Mouse (Mus musculus): Measurements from ENCODE around the gene Arr3. TPM values are rescaled to one million over a fixed set of nuclear protein-coding genes. Genes with fewer than 3 reads are reported as not detected.

Gene Arr3
- polyA plus RNA-seq (2015; fragmentation: Nextera tagmentation; extraction: Ambion mirVana), result not detected in 2 replicates

GRCm38 (mm10) chrX:100605314-100605713 lies at the start of gene Arr3:
Arr3 (plus strand) TSS chrX:100605497.
- no peaks in the 10 kb centered on the region for H3K9me3 ChIP-seq (replicated peaks)
- H3K36me3 ChIP-seq (replicated peaks), result no peaks in the 10 kb centered on the region
- H3K4me3 ChIP-seq (replicated peaks), result no peak within 1 kb of the TSS
- ATAC-seq (ENCODE audit: insufficient read depth), result no peak
- H3K27ac ChIP-seq (replicated peaks), result no peak within 1 kb of the TSS
- H3K4me2 ChIP-seq, result no peak within 1 kb of the TSS
- WGBS (ENCODE audit: insufficient replicate concordance), result 56% methylated on average over 1 of the region's 1 CpGs
- H3K9ac ChIP-seq, result no peak within 1 kb of the TSS
- H3K4me1 ChIP-seq (replicated peaks), result no peaks in the 10 kb centered on the region
- H3K27me3 ChIP-seq, result peaks cover 6% of the 10 kb centered on the region; the same call in 1 of the 2 replicates

- Histone ChIP-seq H3K27ac (replicated peaks) (no peak overlapping the region), H3K36me3 (replicated peaks) (no peaks in the 10 kb centered on the region), H3K27me3 (no peaks in the 10 kb centered on the region), H3K9ac (no peak overlapping the region), H3K4me1 (replicated peaks) (no peaks in the 10 kb centered on the region), H3K4me2 (no peak overlapping the region), H3K4me3 (replicated peaks) (no peak overlapping the region), H3K9me3 (replicated peaks) (no peaks in the 10 kb centered on the region)
- no peak for ATAC-seq (ENCODE audit: insufficient read depth)
- 48% methylated on average over 3 of the region's 3 CpGs for whole genome bisulfite sequencing (ENCODE audit: insufficient replicate concordance)
Measured at GRCm38 (mm10) chrX:100556026-100556425, 49.3 kb upstream of the Arr3 start.

- no peaks in the 10 kb centered on the region for H3K9me3 ChIP-seq (replicated peaks)
- H3K36me3 ChIP-seq (replicated peaks), result no peaks in the 10 kb centered on the region
- WGBS (ENCODE audit: insufficient replicate concordance), result 72% methylated on average over 3 of the region's 3 CpGs
- no peak overlapping the region for H3K4me2 ChIP-seq
- H3K4me1 ChIP-seq (replicated peaks), result no peaks in the 10 kb centered on the region
- no peak for ATAC-seq (ENCODE audit: insufficient read depth)
- no peak overlapping the region for H3K9ac ChIP-seq
- no peak overlapping the region for H3K27ac ChIP-seq (replicated peaks)
- H3K27me3 ChIP-seq, result no peaks in the 10 kb centered on the region
- H3K4me3 ChIP-seq (replicated peaks), result no peak overlapping the region
Measured at GRCm38 (mm10) chrX:100565696-100566095, 39.6 kb upstream of the Arr3 start.

- no peak within 1 kb of the TSS for H3K4me2 ChIP-seq
- no peaks in the 10 kb centered on the region for H3K4me1 ChIP-seq (replicated peaks)
- H3K27me3 ChIP-seq, result peaks cover 7% of the 10 kb centered on the region; the same call in 1 of the 2 replicates
- no peak for ATAC-seq (ENCODE audit: insufficient read depth)
- WGBS (ENCODE audit: insufficient replicate concordance), result 38% methylated on average over 1 of the region's 1 CpGs
- no peaks in the 10 kb centered on the region for H3K9me3 ChIP-seq (replicated peaks)
- no peak within 1 kb of the TSS for H3K4me3 ChIP-seq (replicated peaks)
- H3K27ac ChIP-seq (replicated peaks), result no peak within 1 kb of the TSS
- H3K9ac ChIP-seq, result no peak within 1 kb of the TSS
- H3K36me3 ChIP-seq (replicated peaks), result no peaks in the 10 kb centered on the region
Measured at GRCm38 (mm10) chrX:100571951-100572350, 33.3 kb upstream of the Arr3 start, which contains the start of gene Awat1. Awat1 (plus strand) TSS chrX:100572251.

- H3K9me3 ChIP-seq (replicated peaks), result no peaks in the 10 kb centered on the region
- no peak within 1 kb of the TSS; the same call in 1 of the 2 replicates for H3K4me2 ChIP-seq
- peak; percentile 54; the same call in 1 of the 2 replicates for ATAC-seq (ENCODE audit: insufficient read depth)
- H3K27ac ChIP-seq (replicated peaks), result no peak within 1 kb of the TSS
- no peak within 1 kb of the TSS for H3K4me3 ChIP-seq (replicated peaks)
- H3K36me3 ChIP-seq (replicated peaks), result no peaks in the 10 kb centered on the region
- no peaks in the 10 kb centered on the region for H3K4me1 ChIP-seq (replicated peaks)
- 28% methylated on average over 4 of the region's 4 CpGs for WGBS (ENCODE audit: insufficient replicate concordance)
- H3K27me3 ChIP-seq, result peaks cover 16% of the 10 kb centered on the region; the same call in 1 of the 2 replicates
- no peak within 1 kb of the TSS for H3K9ac ChIP-seq
Measured at GRCm38 (mm10) chrX:100594791-100595190, 10.5 kb upstream of the Arr3 start, which contains the start of gene P2ry4. P2ry4 (minus strand) TSS chrX:100594869.

- Histone ChIP-seq H3K36me3 (replicated peaks) (no peaks in the 10 kb centered on the region), H3K4me2 (no peak overlapping the region), H3K9ac (no peak overlapping the region), H3K27me3 (peaks cover 13% of the 10 kb centered on the region; the same call in 1 of the 2 replicates), H3K4me1 (replicated peaks) (no peaks in the 10 kb centered on the region), H3K9me3 (replicated peaks) (no peaks in the 10 kb centered on the region), H3K4me3 (replicated peaks) (no peak overlapping the region), H3K27ac (replicated peaks) (no peak overlapping the region)
- no peak for ATAC-seq (ENCODE audit: insufficient read depth)
- WGBS (ENCODE audit: insufficient replicate concordance), result 24% methylated on average over 5 of the region's 5 CpGs
Measured at GRCm38 (mm10) chrX:100597439-100597838, 7.9 kb upstream of the Arr3 start.

GRCm38 (mm10) chrX:100599755-100600154 lies 5.5 kb upstream of the Arr3 start:
- Histone ChIP-seq H3K4me3 (replicated peaks) (no peak overlapping the region), H3K4me1 (replicated peaks) (no peaks in the 10 kb centered on the region), H3K27me3 (0 out of 2 replicates have a peak, but pooled peaks cover 6% of the 10 kb centered on the region), H3K27ac (replicated peaks) (no peak overlapping the region), H3K9me3 (replicated peaks) (no peaks in the 10 kb centered on the region), H3K9ac (no peak overlapping the region), H3K4me2 (no peak overlapping the region), H3K36me3 (replicated peaks) (no peaks in the 10 kb centered on the region)
- ATAC-seq (ENCODE audit: insufficient read depth), result no peak
- WGBS (ENCODE audit: insufficient replicate concordance), result 55% methylated on average over 4 of the region's 4 CpGs

GRCm38 (mm10) chrX:100618488-100618887 lies 13.2 kb downstream of the Arr3 start:
- H3K9ac ChIP-seq, result no peak overlapping the region
- no peak overlapping the region for H3K4me3 ChIP-seq (replicated peaks)
- ATAC-seq (ENCODE audit: insufficient read depth), result no peak
- peaks cover 3% of the 10 kb centered on the region; the same call in 1 of the 2 replicates for H3K27me3 ChIP-seq
- H3K4me1 ChIP-seq (replicated peaks), result no peaks in the 10 kb centered on the region
- no peaks in the 10 kb centered on the region for H3K9me3 ChIP-seq (replicated peaks)
- H3K27ac ChIP-seq (replicated peaks), result no peak overlapping the region
- peaks cover 16% of the 10 kb centered on the region for H3K36me3 ChIP-seq (replicated peaks)
- no peak overlapping the region for H3K4me2 ChIP-seq
- WGBS (ENCODE audit: insufficient replicate concordance), result 50% methylated on average over 3 of the region's 3 CpGs

- ATAC-seq (ENCODE audit: insufficient read depth), result no peak
- H3K9me3 ChIP-seq (replicated peaks), result no peaks in the 10 kb centered on the region
- WGBS (ENCODE audit: insufficient replicate concordance), result 66% methylated on average over 2 of the region's 2 CpGs
Measured at GRCm38 (mm10) chrX:100621366-100621765, 16.1 kb downstream of the Arr3 start.

GRCm38 (mm10) chrX:100624242-100624641 lies 18.9 kb downstream of the Arr3 start:
- no peaks in the 10 kb centered on the region for H3K27me3 ChIP-seq
- H3K27ac ChIP-seq (replicated peaks), result peak overlapping the region; percentile 59
- peaks cover 31% of the 10 kb centered on the region for H3K36me3 ChIP-seq (replicated peaks)
- H3K4me2 ChIP-seq, result peak overlapping the region; percentile 68
- peak overlapping the region; percentile 81 for H3K4me3 ChIP-seq (replicated peaks)
- 32% methylated on average over 4 of the region's 4 CpGs for WGBS (ENCODE audit: insufficient replicate concordance)
- H3K9ac ChIP-seq, result peak overlapping the region; percentile 62; the same call in 1 of the 2 replicates
- peak; percentile 22 for ATAC-seq (ENCODE audit: insufficient read depth)
- no peaks in the 10 kb centered on the region for H3K9me3 ChIP-seq (replicated peaks)
- peaks cover 15% of the 10 kb centered on the region for H3K4me1 ChIP-seq (replicated peaks)

More at GRCm38 (mm10) chrX:100621366-100621765, 16.1 kb downstream of the Arr3 start:
- Histone ChIP-seq H3K9ac (no peak overlapping the region), H3K36me3 (replicated peaks) (peaks cover 20% of the 10 kb centered on the region), H3K4me1 (replicated peaks) (peaks cover 12% of the 10 kb centered on the region), H3K4me3 (replicated peaks) (no peak overlapping the region), H3K27me3 (no peaks in the 10 kb centered on the region), H3K4me2 (no peak overlapping the region), H3K27ac (replicated peaks) (no peak overlapping the region)

GRCm38 (mm10) chrX:100625146-100625545 lies 19.8 kb downstream of the Arr3 start:
- 23% methylated on average over 7 of the region's 7 CpGs for WGBS (ENCODE audit: insufficient replicate concordance)
- H3K9me3 ChIP-seq (replicated peaks), result no peaks in the 10 kb centered on the region
- peaks cover 35% of the 10 kb centered on the region for H3K36me3 ChIP-seq (replicated peaks)
- H3K27me3 ChIP-seq, result no peaks in the 10 kb centered on the region
- peaks cover 15% of the 10 kb centered on the region for H3K4me1 ChIP-seq (replicated peaks)
- peak overlapping the region; percentile 81 for H3K4me3 ChIP-seq (replicated peaks)
- H3K9ac ChIP-seq, result peak overlapping the region; percentile 62
- ATAC-seq (ENCODE audit: insufficient read depth), result no peak
- peak overlapping the region; percentile 38; the same call in 1 of the 2 replicates for H3K27ac ChIP-seq (replicated peaks)
- peak overlapping the region; percentile 68 for H3K4me2 ChIP-seq

- 23% methylated on average over 3 of the region's 3 CpGs for WGBS (ENCODE audit: insufficient replicate concordance)
- Histone ChIP-seq H3K9me3 (replicated peaks) (no peaks in the 10 kb centered on the region), H3K27me3 (no peaks in the 10 kb centered on the region), H3K4me2 (peak within 1 kb of the TSS; percentile 68), H3K27ac (replicated peaks) (peak within 1 kb of the TSS; percentile 80), H3K4me1 (replicated peaks) (peaks cover 15% of the 10 kb centered on the region), H3K9ac (peak within 1 kb of the TSS; percentile 83), H3K4me3 (replicated peaks) (peak within 1 kb of the TSS; percentile 81), H3K36me3 (replicated peaks) (peaks cover 35% of the 10 kb centered on the region)
- ATAC-seq (ENCODE audit: insufficient read depth), result no peak
Measured at GRCm38 (mm10) chrX:100625546-100625801, 20.2 kb downstream of the Arr3 start, which contains the start of gene Kif4. Kif4 (plus strand) TSS chrX:100625737.

All from liver, embryonic 15.5 days (tissue).